In genomic region chr12:45171927-45172642, GRCm38 (mm10) we compare ENCODE assay signal across 9 mouse cellular contexts.
DNase-seq lines count a peak whose midpoint lies in the region; ATAC-seq and TF ChIP-seq lines count a peak whose summit lies in the region.
"Had no signal": no experiment of that assay in that cellular context is flagged by ENCODE, and none has a peak within 500 bp of the region (broad histone marks: within the 10 kb centered on the region; RNA-seq: fewer than 3 reads in every experiment).

No protein-coding gene starts in this region.

- no peak overlapping the region for H3K9ac ChIP-seq in intestine, embryonic 14.5 days (ENCODE audit: low read length)
- H3K9ac ChIP-seq: liver, embryonic 13.5 days had no signal

- WGBS in intestine, embryonic 14.5 days = 40% methylated on average over 8 of the region's 8 CpGs

- peak; percentile 84 for TF ChIP-seq CTCF in left cerebral cortex, adult 2 months (IDR thresholded peaks at IDR 0.05)

- H3K9me3 ChIP-seq in intestine, embryonic 14.5 days (ENCODE audit: control insufficient read depth, low read length) = no peaks in the 10 kb centered on the region
- H3K9me3 ChIP-seq: liver, embryonic 13.5 days had no signal

- H3K27me3 ChIP-seq in intestine, embryonic 14.5 days (replicated peaks; ENCODE audit: control insufficient read depth, insufficient read depth, low read length) = no peaks in the 10 kb centered on the region
- H3K27me3 ChIP-seq: liver, embryonic 13.5 days had no signal

- H3K27ac ChIP-seq in intestine, embryonic 14.5 days (ENCODE audit: low read depth) = no peak overlapping the region
- no peak overlapping the region for H3K27ac ChIP-seq in left cerebral cortex, adult 2 months
- H3K27ac ChIP-seq: liver, embryonic 13.5 days had no signal

- DNase-seq in adipocyte (ENCODE audit: low spot score) = peak; percentile 28
- peak; percentile 88 to 89 for DNase-seq in cerebellum, postnatal 10 days
- peak; percentile 75 to 82 for DNase-seq in frontal cortex, postnatal 36 days (ENCODE audit: low spot score in 2 of 2)
- peak; percentile 82 for DNase-seq in intestine, embryonic 14.5 days (ENCODE audit: low spot score)
- peak; percentile 73 to 84 for DNase-seq in left cerebral cortex, adult 2 months (ENCODE audit: extremely low spot score in 1 of 2, low spot score in 2 of 2)
- peak; percentile 48 to 49 for DNase-seq in right cerebral cortex, postnatal 36 days (ENCODE audit: low spot score in 2 of 2)
- DNase-seq in T-cell, adult 2 months (ENCODE audit: low spot score) = no peak
- DNase-seq: liver, embryonic 13.5 days had no signal

- ATAC-seq in intestine, embryonic 14.5 days (replicated peaks; ENCODE audit: low FRiP score, low TSS enrichment, low read depth) = peak; percentile 74
- ATAC-seq in megakaryocyte-erythroid progenitor cell, adult 5-6 weeks (replicated peaks; ENCODE audit: low FRiP score, low TSS enrichment, poor library complexity, severe bottlenecking) = peak; percentile 87

- no peak overlapping the region for H3K4me2 ChIP-seq in intestine, embryonic 14.5 days (ENCODE audit: low read length)
- H3K4me2 ChIP-seq: liver, embryonic 13.5 days had no signal

- H3K4me3 ChIP-seq in intestine, embryonic 14.5 days (ENCODE audit: low read depth, low read length) = no peak overlapping the region
- no peak overlapping the region for H3K4me3 ChIP-seq in left cerebral cortex, adult 2 months
- H3K4me3 ChIP-seq: liver, embryonic 13.5 days had no signal

- intact Hi-C loops in left cerebral cortex, adult 2 months (cut with DNase I) = loop anchor here (2.0 to 10.0 kb wide), 6 partner anchors 100 to 500 kb away; partner anchors contain the start of gene Stxbp6

- no peaks in the 10 kb centered on the region for H3K36me3 ChIP-seq in intestine, embryonic 14.5 days (ENCODE audit: control insufficient read depth, insufficient read depth, low read length)
- H3K36me3 ChIP-seq: liver, embryonic 13.5 days had no signal

- no peaks in the 10 kb centered on the region for H3K4me1 ChIP-seq in intestine, embryonic 14.5 days (replicated peaks; ENCODE audit: control insufficient read depth, insufficient read depth, low read length)
- H3K4me1 ChIP-seq: liver, embryonic 13.5 days had no signal
